Mouse (Mus musculus): Measurements from ENCODE around the gene Itprip.

- TF ChIP-seq POLR2A (IDR thresholded peaks at IDR 0.05; ENCODE audit: control insufficient read depth, low read depth, low read length) (no peak), CTCF (IDR thresholded peaks at IDR 0.05; ENCODE audit: control insufficient read depth, insufficient read depth, insufficient replicate concordance, low read depth, low read length) (no peak)
Measured at GRCm38 (mm10) chr19:47888037-47888436, 31.1 kb downstream of the Itprip start.
